Mouse (Mus musculus) forebrain, embryonic 10.5 days (tissue): Measurements from ENCODE around the gene Btbd11. TPM values are rescaled to one million over a fixed set of nuclear protein-coding genes. Genes with fewer than 3 reads are reported as not detected.

ENCODE experiments used
- polyA plus RNA-seq: library from polyadenylated mRNA; unstranded; fragments of >200 nt; fragmentation: Nextera tagmentation; extraction: Ambion mirVana; gene quantifications from 2 replicates; pipeline ENCODE4 v1.2.1, GENCODE M21; 2016

Gene Btbd11
- polyA plus RNA-seq, 1 experiment from 2014 or later, result 4.1 TPM

Other genes with a start within 250 kb of the Btbd11 start
- gene Cry1, start 201.8 kb upstream of the Btbd11 start, polyA plus RNA-seq, result 30.7 and 31.4 TPM in 2 replicates